Mouse (Mus musculus) ES-Bruce4 (cell line): ENCODE measurements at regions not wholly inside any gene's neighbourhood (a gene's known extent, or its start where the extent isn't known, plus 50 kb on each side); places are given as distances from the start of the nearest gene placed in this dataset.

Experiments
- CTCF ChIP-seq: IDR thresholded peaks from one replicate; pipeline ENCODE4 v1.8.1; 2011; ENCODE audit warnings: low read depth, low read length
- POLR2A ChIP-seq: IDR thresholded peaks from one replicate; pipeline ENCODE4 v1.8.1; 2011; ENCODE audit warnings: low read length; ENCODE audit not compliant: insufficient read depth

- TF ChIP-seq POLR2A (no peak), CTCF (no peak)
Measured at GRCm38 (mm10) chr12:107771809-107772208, 231.6 kb downstream of the Bcl11b start.
